Mouse (Mus musculus) kidney, embryonic 14.5 days (tissue): ENCODE results near the gene Dync2li1. TPM values are rescaled to one million over a fixed set of nuclear protein-coding genes. Genes with fewer than 3 reads are reported as not detected.

Experiments used
- ATAC-seq: fragments of 200-750 bp; cut with Nextera tagmentation; 2 replicates; pipeline ENCODE4 v1.8.0; 2017; ENCODE audit warnings: moderate number of reproducible peaks, mild to moderate bottlenecking, moderate TSS enrichment, moderate library complexity; ENCODE audit not compliant: low FRiP score, low TSS enrichment
- H3K27ac ChIP-seq: fragments of 300-500 bp; sonication (generic); 2 replicates; pipeline ENCODE4 v1.5.1; 2014; ENCODE audit warnings: low read depth, mild to moderate bottlenecking, low read length, moderate library complexity, mixed read lengths
- H3K27me3 ChIP-seq: fragments of 300-500 bp; sonication (generic); 2 replicates; pipeline ENCODE4 v1.6.1; 2014; ENCODE audit warnings: mild to moderate bottlenecking, low read length; ENCODE audit not compliant: control insufficient read depth, insufficient read depth
- H3K36me3 ChIP-seq: fragments of 300-500 bp; sonication (generic); 2 replicates; pipeline ENCODE4 v1.6.1; 2014; ENCODE audit warnings: low read length, mixed read lengths; ENCODE audit not compliant: control insufficient read depth, insufficient read depth
- H3K4me1 ChIP-seq: fragments of 300-500 bp; sonication (generic); 2 replicates; pipeline ENCODE4 v1.6.1; 2014; ENCODE audit warnings: low read length, mixed read lengths; ENCODE audit not compliant: control insufficient read depth, insufficient read depth
- H3K4me2 ChIP-seq: fragments of 300-500 bp; sonication (generic); replicated peaks from 2 replicates; pipeline ENCODE4 v1.6.1; 2014; ENCODE audit warnings: low read depth, mild to moderate bottlenecking, low read length
- H3K4me3 ChIP-seq: fragments of 300-500 bp; sonication (generic); 2 replicates; pipeline ENCODE4 v1.5.1; 2014; ENCODE audit warnings: mild to moderate bottlenecking, low read length
- H3K9ac ChIP-seq: fragments of 300-500 bp; sonication (generic); 2 replicates; pipeline ENCODE4 v1.6.1; 2014; ENCODE audit warnings: low read depth, mild to moderate bottlenecking, low read length, moderate library complexity
- H3K9me3 ChIP-seq: fragments of 300-500 bp; sonication (generic); 2 replicates; pipeline ENCODE4 v1.6.1; 2016; ENCODE audit warnings: low read length; ENCODE audit not compliant: control insufficient read depth
- WGBS: fragments of 180-500 bp; shearing (Covaris S2); extraction: QIAGEN DNeasy Blood & Tissue Kit; methylation state at CpG from one replicate; pipeline ENCODE4 v1.1.7; 2014; 5-methylcytosine and 5-hydroxymethylcytosine counted together
- polyA plus RNA-seq: library from polyadenylated mRNA; unstranded; fragments of >200 nt; fragmentation: Nextera tagmentation; extraction: Ambion mirVana; gene quantifications from 2 replicates; pipeline ENCODE4 v1.2.1, GENCODE M21; 2014

The Dync2li1 gene
- polyA plus RNA-seq, 1 experiment from 2014 or later = 48.7 TPM

GRCm38 (mm10) chr17:84590065-84590464 is 36.2 kb upstream of the Dync2li1 start:
- Histone ChIP-seq H3K27ac (no peak overlapping the region), H3K4me1 (no peaks in the 10 kb centered on the region), H3K27me3 (no peaks in the 10 kb centered on the region), H3K36me3 (peaks cover 42% of the 10 kb centered on the region), H3K4me2 (no peak overlapping the region), H3K9ac (no peak overlapping the region), H3K4me3 (no peak overlapping the region), H3K9me3 (no peaks in the 10 kb centered on the region)
- ATAC-seq = no peak
- WGBS = 97% methylated on average over 7 of the region's 7 CpGs

DNA sequence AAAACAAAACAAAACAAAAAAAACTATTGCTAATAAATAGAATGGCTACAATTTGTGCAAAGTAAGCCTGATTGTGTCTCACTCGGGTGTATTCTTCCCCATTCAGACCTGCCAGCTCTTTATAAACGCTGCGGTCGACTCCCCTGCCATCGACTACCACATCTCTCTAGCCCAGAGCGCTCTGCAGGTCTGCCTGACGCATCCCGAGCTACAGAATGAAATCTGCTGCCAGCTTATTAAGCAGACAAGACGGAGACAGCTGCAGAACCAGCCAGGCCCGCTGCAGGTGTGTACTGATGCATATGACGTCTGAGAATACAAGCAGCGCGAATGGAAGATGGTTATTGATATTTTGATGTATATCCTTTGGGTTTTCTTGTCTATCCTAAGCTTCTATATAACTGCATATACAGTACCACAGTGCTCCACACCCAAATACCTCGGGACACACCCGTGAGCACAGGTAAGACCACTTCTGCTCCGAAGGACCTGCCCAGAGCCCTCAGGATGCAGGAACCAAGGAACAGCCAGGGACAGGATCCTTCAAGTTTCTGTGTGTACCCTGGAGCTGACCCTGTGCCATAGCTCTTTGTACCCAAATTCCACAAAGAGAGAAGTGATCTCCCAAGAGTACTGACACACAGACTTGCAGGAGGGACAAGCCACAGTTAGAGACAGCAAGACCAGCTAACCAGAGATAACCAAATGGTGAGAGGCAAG is 34.7 kb upstream of the Dync2li1 start:
- H3K9ac ChIP-seq = no peak overlapping the region

DNA sequence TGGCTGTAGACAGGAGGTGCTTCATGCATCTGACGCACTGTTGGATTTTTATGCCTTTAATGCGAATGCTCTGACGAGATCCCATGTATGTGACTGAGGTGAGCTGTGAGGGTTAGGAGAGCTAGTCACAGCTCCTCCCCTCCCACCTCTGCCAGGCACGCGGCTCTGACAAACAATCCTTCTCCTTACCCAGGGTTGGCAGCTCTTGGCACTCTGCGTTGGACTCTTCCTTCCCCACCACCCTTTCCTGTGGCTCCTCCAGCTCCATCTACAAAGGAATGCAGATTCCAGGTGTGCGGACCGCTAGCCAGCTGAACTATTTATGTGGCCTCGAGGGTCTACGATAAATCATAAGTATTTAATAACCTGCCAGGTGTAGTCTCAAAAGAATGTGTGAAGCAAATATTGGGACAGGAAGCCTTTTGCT is 30.3 kb upstream of the Dync2li1 start:
- no peak overlapping the region for H3K4me3 ChIP-seq
- H3K36me3 ChIP-seq = peaks cover 32% of the 10 kb centered on the region
- H3K9me3 ChIP-seq = no peaks in the 10 kb centered on the region
- no peaks in the 10 kb centered on the region for H3K4me1 ChIP-seq
- no peak overlapping the region for H3K27ac ChIP-seq
- H3K27me3 ChIP-seq = no peaks in the 10 kb centered on the region
- WGBS = 56% methylated on average over 10 of the region's 10 CpGs
- H3K9ac ChIP-seq = no peak overlapping the region
- no peak for ATAC-seq
- no peak overlapping the region for H3K4me2 ChIP-seq

More for the DNA sequence above, 34.7 kb upstream of the Dync2li1 start:
- ATAC-seq = no peak
- WGBS = 90% methylated on average over 16 of the region's 16 CpGs
- H3K36me3 ChIP-seq = peaks cover 42% of the 10 kb centered on the region
- no peak overlapping the region for H3K27ac ChIP-seq
- no peaks in the 10 kb centered on the region for H3K9me3 ChIP-seq
- H3K4me2 ChIP-seq = no peak overlapping the region
- no peaks in the 10 kb centered on the region for H3K4me1 ChIP-seq
- H3K4me3 ChIP-seq = no peak overlapping the region
- H3K27me3 ChIP-seq = no peaks in the 10 kb centered on the region

- H3K9ac ChIP-seq = no peak overlapping the region
- ATAC-seq = no peak
- H3K4me3 ChIP-seq = no peak overlapping the region
- no peak overlapping the region for H3K27ac ChIP-seq
- H3K4me1 ChIP-seq = no peaks in the 10 kb centered on the region
- WGBS = 65% methylated on average over 7 of the region's 7 CpGs
- no peaks in the 10 kb centered on the region for H3K9me3 ChIP-seq
- no peak overlapping the region for H3K4me2 ChIP-seq
- H3K36me3 ChIP-seq = peaks cover 28% of the 10 kb centered on the region
- H3K27me3 ChIP-seq = no peaks in the 10 kb centered on the region
These were observed 29.8 kb upstream of the Dync2li1 start for GRCm38 (mm10) chr17:84596501-84596900.

- Histone ChIP-seq H3K4me1 (no peaks in the 10 kb centered on the region), H3K4me2 (no peak overlapping the region), H3K36me3 (peaks cover 21% of the 10 kb centered on the region; the same call in 1 of the 2 replicates), H3K9ac (no peak overlapping the region), H3K9me3 (no peaks in the 10 kb centered on the region), H3K4me3 (no peak overlapping the region), H3K27ac (no peak overlapping the region), H3K27me3 (no peaks in the 10 kb centered on the region)
- no peak for ATAC-seq
- WGBS = 91% methylated on average over 12 of the region's 12 CpGs
These were observed 28.4 kb upstream of the Dync2li1 start for GRCm38 (mm10) chr17:84597859-84598258.

DNA sequence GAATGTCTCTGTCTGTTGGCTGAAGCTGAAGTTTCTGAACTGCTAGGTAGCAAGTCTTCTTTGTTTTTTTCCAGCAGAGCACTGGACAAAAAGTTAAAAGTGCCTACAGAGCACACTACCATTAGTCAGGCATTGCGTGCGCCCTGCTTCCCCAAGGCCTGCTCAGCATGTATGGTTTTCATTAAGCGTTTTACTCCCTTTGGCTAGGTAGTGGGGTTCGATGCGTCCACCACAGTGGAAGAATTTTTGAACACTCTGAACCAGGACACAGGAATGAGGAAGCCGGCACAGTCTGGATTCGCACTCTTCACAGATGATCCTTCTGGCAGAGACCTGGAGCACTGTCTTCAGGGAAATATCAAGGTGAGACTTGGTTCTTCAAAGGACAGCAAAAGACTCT is 27.4 kb upstream of the Dync2li1 start:
- Histone ChIP-seq H3K9ac (no peak overlapping the region), H3K4me2 (no peak overlapping the region), H3K27ac (no peak overlapping the region), H3K27me3 (no peaks in the 10 kb centered on the region), H3K9me3 (no peaks in the 10 kb centered on the region), H3K4me1 (no peaks in the 10 kb centered on the region), H3K4me3 (no peak overlapping the region), H3K36me3 (peaks cover 24% of the 10 kb centered on the region; the same call in 1 of the 2 replicates)
- ATAC-seq = no peak
- 91% methylated on average over 7 of the region's 7 CpGs for WGBS

GRCm38 (mm10) chr17:84600051-84600983 is 26.0 kb upstream of the Dync2li1 start:
- 65% methylated on average over 9 of the region's 9 CpGs for WGBS
- Histone ChIP-seq H3K27me3 (no peaks in the 10 kb centered on the region), H3K4me3 (no peak overlapping the region), H3K9me3 (no peaks in the 10 kb centered on the region), H3K36me3 (peaks cover 18% of the 10 kb centered on the region; the same call in 1 of the 2 replicates), H3K9ac (no peak overlapping the region), H3K27ac (peak overlapping the region; percentile 61), H3K4me2 (no peak overlapping the region), H3K4me1 (no peaks in the 10 kb centered on the region)
- no peak for ATAC-seq

GRCm38 (mm10) chr17:84601805-84602204 is 24.5 kb upstream of the Dync2li1 start:
- Histone ChIP-seq H3K9me3 (no peaks in the 10 kb centered on the region), H3K27me3 (no peaks in the 10 kb centered on the region), H3K36me3 (peaks cover 18% of the 10 kb centered on the region; the same call in 1 of the 2 replicates), H3K4me2 (no peak overlapping the region), H3K27ac (no peak overlapping the region), H3K4me3 (no peak overlapping the region), H3K4me1 (no peaks in the 10 kb centered on the region), H3K9ac (no peak overlapping the region)
- 93% methylated on average over 5 of the region's 5 CpGs for WGBS
- ATAC-seq = no peak

GRCm38 (mm10) chr17:84603202-84603627 is 23.1 kb upstream of the Dync2li1 start:
- peaks cover 21% of the 10 kb centered on the region; the same call in 1 of the 2 replicates for H3K36me3 ChIP-seq
- H3K9me3 ChIP-seq = no peaks in the 10 kb centered on the region
- no peak overlapping the region for H3K27ac ChIP-seq
- no peaks in the 10 kb centered on the region for H3K4me1 ChIP-seq
- H3K4me3 ChIP-seq = no peak overlapping the region
- ATAC-seq = no peak
- 73% methylated on average over 9 of the region's 9 CpGs for WGBS
- no peak overlapping the region for H3K9ac ChIP-seq
- H3K4me2 ChIP-seq = no peak overlapping the region
- H3K27me3 ChIP-seq = no peaks in the 10 kb centered on the region
